Mouse (Mus musculus): ENCODE measurements around the gene Tmx1. TPM values are rescaled to one million over a fixed set of nuclear protein-coding genes. Genes with fewer than 3 reads are reported as not detected.

Gene Tmx1
- 49.4 TPM for polyA plus RNA-seq (2014; fragmentation: Illumina TruSeq; extraction: RNeasy Lipid Tissue Mini Kit (QIAGEN cat#74804); ENCODE audit: low read depth, low replicate concordance)

GRCm38 (mm10) chr12:70452726-70453645 lies at the start of gene Tmx1:
TSS of gene Tmx1 (plus strand) at chr12:70453095.

Other genes with a start within 250 kb of the Tmx1 start
- 77.2 TPM for gene Pygl, start 221.6 kb upstream of the Tmx1 start, polyA plus RNA-seq (2014; fragmentation: Illumina TruSeq; extraction: RNeasy Lipid Tissue Mini Kit (QIAGEN cat#74804); ENCODE audit: low read depth, low replicate concordance)
- gene Trim9, start 105.5 kb upstream of the Tmx1 start, polyA plus RNA-seq (2014; fragmentation: Illumina TruSeq; extraction: RNeasy Lipid Tissue Mini Kit (QIAGEN cat#74804); ENCODE audit: low read depth, low replicate concordance): 4.2 TPM